Mouse (Mus musculus) macrophage (primary cell): ENCODE results near the gene Syngr3. TPM values are rescaled to one million over a fixed set of nuclear protein-coding genes. Genes with fewer than 3 reads are reported as not detected.

Experiments used
- H3K27ac ChIP-seq: fragments of 350-480 bp; formaldehyde crosslinking; 2 replicates; pipeline ENCODE4 v1.9.0; 2021
- H3K36me3 ChIP-seq: fragments of 350-480 bp; formaldehyde crosslinking; 2 replicates; pipeline ENCODE4 v1.9.0; 2021; ENCODE audit errors: inconsistent target
- H3K4me3 ChIP-seq: fragments of 350-480 bp; formaldehyde crosslinking; 2 replicates; pipeline ENCODE4 v1.9.0; 2021; ENCODE audit errors: inconsistent target
- H3K79me2 ChIP-seq: fragments of 350-480 bp; formaldehyde crosslinking; 2 replicates; pipeline ENCODE4 v1.9.0; 2021; ENCODE audit errors: inconsistent target
- WGBS: methylation state at CpG from one replicate; pipeline ENCODE4 v1.1.7; 2026; ENCODE audit warnings: inconsistent platforms; ENCODE audit not compliant: missing documents; 5-methylcytosine and 5-hydroxymethylcytosine counted together
- polyA plus RNA-seq: library from polyadenylated mRNA; stranded (reverse); fragments of 250-400 nt; gene quantifications from 3 replicates; pipeline ENCODE4 v1.2.4, GENCODE M21; 2018; ENCODE audit warnings: inconsistent platforms

Syngr3 gene
- polyA plus RNA-seq, 1 experiment from 2014 or later: 0.19 TPM

DNA sequence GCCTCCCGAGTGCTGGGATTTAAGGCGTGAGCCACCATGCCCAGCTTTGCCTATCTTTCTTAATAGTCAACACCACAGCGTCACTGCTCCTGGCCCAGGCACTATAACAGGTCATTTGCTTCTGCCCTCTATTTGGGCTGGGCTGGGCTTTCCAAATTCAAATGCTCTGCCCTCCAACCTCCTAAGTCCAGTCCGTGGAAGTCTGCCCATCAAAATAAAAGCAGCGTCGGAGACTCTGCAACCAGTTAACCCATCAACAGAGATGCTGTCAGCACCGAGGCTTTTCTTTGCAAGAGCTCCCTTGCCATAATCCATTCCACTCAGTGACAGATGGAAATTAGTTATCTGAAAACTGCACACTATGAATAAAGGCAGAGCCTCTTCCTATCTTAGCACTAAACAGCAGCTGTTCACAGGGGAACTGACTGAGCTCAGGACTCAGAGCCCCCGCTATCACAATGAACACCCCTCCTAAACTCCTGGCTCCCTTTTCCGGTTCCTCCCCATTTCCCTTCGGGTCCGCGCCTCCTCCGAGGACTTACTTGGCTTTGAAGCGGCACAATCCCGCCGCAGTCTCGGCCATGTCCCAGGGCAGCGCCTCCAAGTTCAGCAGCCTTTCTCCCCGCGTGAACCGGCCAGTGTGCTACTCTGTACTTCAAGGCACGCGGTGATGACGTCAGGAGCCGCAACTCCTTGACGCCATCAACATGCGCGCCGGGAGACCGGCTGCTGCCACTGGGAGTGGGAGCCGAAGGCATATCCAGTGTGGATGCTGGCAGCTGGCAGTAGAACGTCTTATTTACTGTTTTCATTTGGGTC lies 17.4 kb upstream of the Syngr3 start, which contains the start of gene Tbl3:
Tbl3 (minus strand) TSS at position 679 of the 819 bp plus-strand sequence.
- Histone ChIP-seq H3K27ac (peak within 1 kb of the TSS; percentile 51), H3K4me3 (peak within 1 kb of the TSS; percentile 91), H3K36me3 (peaks cover 12% of the 10 kb centered on the region; the same call in 1 of the 2 replicates), H3K79me2 (peaks cover 17% of the 10 kb centered on the region; the same call in 1 of the 2 replicates)
- WGBS: 3% methylated on average over 32 of the region's 32 CpGs

DNA sequence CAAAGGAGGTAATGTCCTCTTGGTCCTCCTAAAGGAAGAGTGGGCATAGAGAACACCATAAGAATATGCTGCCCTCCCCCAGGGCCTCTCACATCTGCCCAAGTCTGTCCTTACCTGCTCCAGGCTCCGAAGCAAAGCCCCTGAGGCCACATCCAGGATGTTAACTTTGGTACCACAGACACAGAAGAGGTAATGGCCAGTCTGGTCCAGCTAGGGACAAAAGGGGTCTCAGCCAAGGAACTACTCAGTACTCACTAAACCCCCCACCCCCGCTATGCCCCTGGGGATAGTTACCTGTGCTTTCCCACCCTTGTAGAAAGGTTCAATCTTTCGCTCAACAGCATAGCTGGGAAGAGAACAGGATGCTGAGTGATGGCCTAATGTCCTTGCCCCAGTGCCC lies 16.1 kb upstream of the Syngr3 start:
- 88% methylated on average over 3 of the region's 3 CpGs for WGBS
- no peak overlapping the region for H3K27ac ChIP-seq
- peaks cover 17% of the 10 kb centered on the region; the same call in 1 of the 2 replicates for H3K79me2 ChIP-seq
- H3K36me3 ChIP-seq: peaks cover 25% of the 10 kb centered on the region; the same call in 1 of the 2 replicates
- H3K4me3 ChIP-seq: no peak overlapping the region

DNA sequence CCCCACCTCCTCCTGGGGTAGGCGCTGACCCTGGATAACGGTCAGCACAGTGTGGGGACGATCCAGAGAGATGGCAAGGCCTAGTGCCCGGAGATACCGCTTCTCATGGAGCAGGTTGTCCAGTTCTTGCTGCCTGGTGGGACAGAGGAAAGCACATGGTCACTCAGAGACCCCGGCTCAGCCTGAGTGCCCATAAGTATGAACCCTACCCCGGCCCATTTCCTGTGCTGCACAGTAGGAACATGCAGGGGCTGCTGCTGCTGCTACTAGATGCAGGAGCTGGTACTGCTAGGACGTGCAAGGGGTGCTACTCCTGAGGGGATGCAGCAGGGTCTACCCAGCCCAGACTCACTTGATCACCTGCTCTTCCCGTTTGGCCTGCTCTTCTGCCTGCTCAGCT lies 11.5 kb upstream of the Syngr3 start:
- Histone ChIP-seq H3K27ac (no peak overlapping the region), H3K36me3 (peaks cover 33% of the 10 kb centered on the region; the same call in 1 of the 2 replicates), H3K4me3 (no peak overlapping the region), H3K79me2 (peaks cover 8% of the 10 kb centered on the region; the same call in 1 of the 2 replicates)
- WGBS: 98% methylated on average over 7 of the region's 9 CpGs

GRCm38 (mm10) chr17:24699473-24699872 lies 9.7 kb upstream of the Syngr3 start:
- H3K4me3 ChIP-seq: no peak overlapping the region
- no peak overlapping the region for H3K27ac ChIP-seq
- WGBS: 80% methylated on average over 2 of the region's 2 CpGs
- H3K36me3 ChIP-seq: peaks cover 31% of the 10 kb centered on the region; the same call in 1 of the 2 replicates
- no peaks in the 10 kb centered on the region for H3K79me2 ChIP-seq

DNA sequence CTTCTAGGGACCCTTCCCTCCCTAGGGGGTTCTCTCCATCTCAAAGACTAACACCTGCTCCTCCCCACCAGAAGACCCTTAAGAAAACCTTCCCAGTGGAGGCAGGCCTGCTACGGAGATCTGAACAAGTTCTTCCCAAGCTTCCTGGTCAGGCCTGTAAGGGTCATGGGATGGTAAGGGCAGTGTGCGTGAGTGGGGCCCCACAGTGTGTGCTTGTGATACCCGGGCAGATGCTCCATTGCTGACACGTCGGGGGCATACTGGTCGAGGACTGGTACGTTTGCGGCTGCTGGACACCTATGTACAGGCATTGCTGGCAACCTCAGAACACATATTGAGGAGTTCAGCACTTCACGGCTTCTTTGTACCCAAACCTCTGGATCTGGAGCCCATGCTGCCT lies 9.0 kb upstream of the Syngr3 start:
- H3K4me3 ChIP-seq: no peak overlapping the region
- H3K79me2 ChIP-seq: no peaks in the 10 kb centered on the region
- peaks cover 24% of the 10 kb centered on the region; the same call in 1 of the 2 replicates for H3K36me3 ChIP-seq
- WGBS: 85% methylated on average over 9 of the region's 9 CpGs
- no peak overlapping the region for H3K27ac ChIP-seq

DNA sequence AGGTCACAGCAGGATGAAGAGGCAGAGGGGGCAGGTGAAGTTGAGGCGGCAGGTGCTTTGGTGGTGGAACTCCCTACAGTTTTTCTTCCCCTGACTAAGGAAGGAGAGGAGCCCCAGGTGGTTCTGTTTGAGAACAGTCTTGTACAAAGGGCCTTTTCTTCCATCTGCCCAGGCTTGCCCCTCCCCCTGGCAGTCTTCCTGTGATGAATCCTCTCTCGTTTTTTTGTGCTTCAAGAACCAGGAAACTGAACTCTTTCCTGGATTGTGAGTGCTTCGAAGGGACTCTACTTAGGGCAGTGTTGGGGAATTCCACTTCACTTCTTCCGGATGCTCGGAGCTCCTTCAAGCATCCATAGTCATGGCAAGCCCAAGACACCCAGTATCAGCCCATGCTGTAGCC lies 8.2 kb upstream of the Syngr3 start:
- H3K79me2 ChIP-seq: no peaks in the 10 kb centered on the region
- no peak overlapping the region for H3K27ac ChIP-seq
- H3K4me3 ChIP-seq: no peak overlapping the region
- 57% methylated on average over 5 of the region's 5 CpGs for WGBS
- peaks cover 23% of the 10 kb centered on the region; the same call in 1 of the 2 replicates for H3K36me3 ChIP-seq

GRCm38 (mm10) chr17:24696011-24696697 lies 6.4 kb upstream of the Syngr3 start, which contains the start of the genes Gfer and Noxo1:
TSS of gene Gfer (minus strand) at chr17:24696156.
TSS of gene Noxo1 (plus strand) at chr17:24696234.
- WGBS: under 1% methylated on average over 59 of the region's 76 CpGs
- Histone ChIP-seq H3K79me2 (no peaks in the 10 kb centered on the region), H3K36me3 (peaks cover 11% of the 10 kb centered on the region; the same call in 1 of the 2 replicates), H3K4me3 (peak within 1 kb of the TSS; percentile 67), H3K27ac (no peak within 1 kb of the TSS)

GRCm38 (mm10) chr17:24695326-24696010 lies 5.7 kb upstream of the Syngr3 start:
- WGBS: 10% methylated on average over 43 of the region's 51 CpGs
- Histone ChIP-seq H3K36me3 (peaks cover 5% of the 10 kb centered on the region; the same call in 1 of the 2 replicates), H3K27ac (no peak overlapping the region)

GRCm38 (mm10) chr17:24692385-24692784 lies 2.6 kb upstream of the Syngr3 start:
- peak overlapping the region; percentile 48 for H3K27ac ChIP-seq
- WGBS: 45% methylated on average over 5 of the region's 5 CpGs
- H3K4me3 ChIP-seq: no peak overlapping the region
- H3K36me3 ChIP-seq: no peaks in the 10 kb centered on the region
- no peaks in the 10 kb centered on the region for H3K79me2 ChIP-seq

More at GRCm38 (mm10) chr17:24695326-24696010, 5.7 kb upstream of the Syngr3 start:
- Histone ChIP-seq H3K4me3 (peak overlapping the region; percentile 46), H3K79me2 (no peaks in the 10 kb centered on the region)

DNA sequence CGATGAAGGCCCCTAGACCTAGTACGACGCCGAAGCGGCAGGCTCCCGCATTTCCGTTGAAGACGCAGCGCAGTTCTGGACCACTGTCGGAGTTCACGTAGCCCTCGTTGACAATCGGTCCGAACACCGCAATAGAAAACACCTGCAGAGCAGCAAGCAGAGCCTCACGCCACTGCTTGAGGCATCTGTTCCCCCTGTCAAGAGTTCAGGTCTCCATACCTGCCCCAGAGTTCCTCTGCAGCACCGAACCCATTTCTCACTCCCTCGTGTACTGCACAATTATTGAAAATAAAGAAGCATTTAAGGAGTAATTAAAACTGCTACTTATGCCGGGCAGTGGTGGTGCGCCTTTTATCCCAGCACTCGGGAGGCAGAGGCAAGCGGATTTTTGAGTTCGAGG lies 2.2 kb downstream of the Syngr3 start:
- Histone ChIP-seq H3K27ac (no peak overlapping the region), H3K4me3 (no peak overlapping the region), H3K36me3 (no peaks in the 10 kb centered on the region), H3K79me2 (no peaks in the 10 kb centered on the region)
- 40% methylated on average over 23 of the region's 23 CpGs for WGBS

- H3K27ac ChIP-seq: no peak overlapping the region
- WGBS: 3% methylated on average over 22 of the region's 25 CpGs
- no peaks in the 10 kb centered on the region for H3K79me2 ChIP-seq
- peak overlapping the region; percentile 29 for H3K4me3 ChIP-seq
- H3K36me3 ChIP-seq: 0 out of 2 replicates have a peak, but pooled peaks cover under 1% of the 10 kb centered on the region
Measured at GRCm38 (mm10) chr17:24687146-24687595, 2.6 kb downstream of the Syngr3 start.

GRCm38 (mm10) chr17:24686514-24686913 lies 3.2 kb downstream of the Syngr3 start:
- H3K4me3 ChIP-seq: peak overlapping the region; percentile 29; the same call in 1 of the 2 replicates

GRCm38 (mm10) chr17:24677500-24678080 lies 12.2 kb downstream of the Syngr3 start:
- peaks cover 42% of the 10 kb centered on the region for H3K36me3 ChIP-seq
- H3K27ac ChIP-seq: no peak overlapping the region
- 93% methylated on average over 24 of the region's 24 CpGs for WGBS
- H3K79me2 ChIP-seq: peaks cover 39% of the 10 kb centered on the region
- H3K4me3 ChIP-seq: no peak overlapping the region

More at GRCm38 (mm10) chr17:24686514-24686913, 3.2 kb downstream of the Syngr3 start:
- 45% methylated on average over 16 of the region's 16 CpGs for WGBS
- H3K79me2 ChIP-seq: no peaks in the 10 kb centered on the region
- no peak overlapping the region for H3K27ac ChIP-seq
- H3K36me3 ChIP-seq: peaks cover 7% of the 10 kb centered on the region; the same call in 1 of the 2 replicates

GRCm38 (mm10) chr17:24676877-24677276 lies 12.9 kb downstream of the Syngr3 start:
- H3K79me2 ChIP-seq: peaks cover 46% of the 10 kb centered on the region
- peaks cover 39% of the 10 kb centered on the region for H3K36me3 ChIP-seq
- H3K4me3 ChIP-seq: no peak overlapping the region
- 92% methylated on average over 5 of the region's 5 CpGs for WGBS
- no peak overlapping the region for H3K27ac ChIP-seq
